Mouse (Mus musculus) limb, embryonic 14.5 days (tissue): Measurements from ENCODE around the gene Gsta2. TPM values are rescaled to one million over a fixed set of nuclear protein-coding genes. Genes with fewer than 3 reads are reported as not detected.
"Not testable (repeated sequence)": the region's sequence is repeated elsewhere in the genome, so short reads cannot be mapped to it uniquely, and the experiment has no call there.

Experiments
- ATAC-seq: fragments of 200-750 bp; cut with Nextera tagmentation; 2 replicates; pipeline ENCODE4 v1.8.0; 2017; ENCODE audit warnings: low read depth, moderate number of reproducible peaks, moderate TSS enrichment; ENCODE audit not compliant: low FRiP score
- DNase-seq: peaks from one replicate; pipeline ENCODE4 v3.0.0-alpha.2; 2015; ENCODE audit warnings: low spot score
- H3K27ac ChIP-seq: fragments of 300-500 bp; sonication (generic); replicated peaks from 2 replicates; pipeline ENCODE4 v1.5.1; 2014; ENCODE audit warnings: low read depth, mild to moderate bottlenecking, low read length, moderate library complexity, mixed read lengths
- H3K27me3 ChIP-seq: fragments of 300-500 bp; sonication (generic); 2 replicates; pipeline ENCODE4 v1.6.1; 2014; ENCODE audit warnings: low read length, mixed read lengths; ENCODE audit not compliant: control insufficient read depth, insufficient read depth
- H3K36me3 ChIP-seq: fragments of 300-500 bp; sonication (generic); 2 replicates; pipeline ENCODE4 v1.6.1; 2014; ENCODE audit warnings: mild to moderate bottlenecking, low read length, moderate library complexity, mixed read lengths; ENCODE audit not compliant: control insufficient read depth, insufficient read depth
- H3K4me1 ChIP-seq: fragments of 300-500 bp; sonication (generic); 2 replicates; pipeline ENCODE4 v1.6.1; 2014; ENCODE audit warnings: antibody characterized with exemption, low read length, mixed read lengths; ENCODE audit not compliant: control insufficient read depth, insufficient read depth
- H3K4me2 ChIP-seq: fragments of 300-500 bp; sonication (generic); replicated peaks from 2 replicates; pipeline ENCODE4 v1.6.1; 2014; ENCODE audit warnings: low read depth, mild to moderate bottlenecking, low read length, moderate library complexity; ENCODE audit not compliant: severe bottlenecking
- H3K4me3 ChIP-seq: fragments of 300-500 bp; sonication (generic); replicated peaks from 2 replicates; pipeline ENCODE4 v1.5.1; 2014; ENCODE audit warnings: low read length
- H3K9ac ChIP-seq: fragments of 300-500 bp; sonication (generic); 2 replicates; pipeline ENCODE4 v1.6.1; 2014; ENCODE audit warnings: mild to moderate bottlenecking, low read depth, low read length, moderate library complexity; ENCODE audit not compliant: severe bottlenecking
- H3K9me3 ChIP-seq: fragments of 300-500 bp; sonication (generic); 2 replicates; pipeline ENCODE4 v1.6.1; 2016; ENCODE audit warnings: low read length; ENCODE audit not compliant: control insufficient read depth
- POLR2A ChIP-seq: fragments of 200-500 bp; IDR thresholded peaks from 2 replicates; pipeline ENCODE4 v1.8.0; 2012; ENCODE audit warnings: inconsistent platforms, mild to moderate bottlenecking, moderate library complexity, borderline replicate concordance; ENCODE audit not compliant: insufficient read depth, insufficient read length; ENCODE audit errors: extremely low read depth
- WGBS: fragments of 180-500 bp; shearing (Covaris S2); extraction: QIAGEN DNeasy Blood & Tissue Kit; methylation state at CpG from one replicate; pipeline ENCODE4 v1.1.7; 2014; 5-methylcytosine and 5-hydroxymethylcytosine counted together
- polyA plus RNA-seq, 2 experiments: library from polyadenylated mRNA; depleted of rRNA in 1 of 2; stranded (reverse) in 1 of 2; unstranded in 1 of 2; fragments of >200 nt; fragmentation: Nextera tagmentation in 1 of 2; extraction: Ambion mirVana in 1 of 2; gene quantifications; 2 replicates each; pipeline versions ENCODE4 v1.2.1 to v1.2.3; 2012 to 2014

The Gsta2 gene
- polyA plus RNA-seq, 2 experiments = 3.0 to 7.8 TPM

DNA sequence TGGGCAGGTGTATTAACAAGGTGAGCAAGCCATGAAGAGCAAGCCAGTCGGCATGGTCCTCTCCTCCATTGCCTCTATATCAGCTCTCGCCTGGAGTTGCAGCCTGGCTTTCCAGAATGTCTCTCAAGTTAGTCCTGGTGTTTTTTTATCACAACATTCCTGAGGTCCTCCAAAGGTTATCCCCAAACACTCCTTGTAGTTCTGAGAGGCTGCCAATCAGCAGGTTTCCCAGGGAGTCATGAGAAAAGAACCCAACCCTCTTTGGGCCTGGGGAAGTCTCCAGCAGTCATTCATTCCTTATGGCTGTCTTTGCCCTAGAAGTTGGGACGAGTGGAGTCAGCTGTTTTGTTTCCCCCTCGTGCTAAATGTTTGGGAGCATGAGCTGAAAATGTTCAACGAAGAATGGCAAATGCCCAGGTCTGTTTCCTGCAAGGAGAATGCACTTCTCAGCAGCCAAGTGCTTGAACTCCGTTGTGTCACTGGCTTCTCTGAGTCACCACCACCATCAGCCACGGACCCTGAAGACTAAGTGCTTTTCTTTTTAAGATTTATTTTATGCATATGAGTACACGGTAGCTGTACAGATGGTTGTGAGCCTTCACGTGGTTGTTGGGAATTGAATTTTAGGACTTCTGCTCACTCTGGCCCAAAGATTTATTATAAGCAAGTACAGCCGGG, 17.4 kb upstream of the Gsta2 start:
- TF ChIP-seq POLR2A = no peak
- ATAC-seq = no peak
- no peak overlapping the region for H3K4me2 ChIP-seq
- peaks cover 4% of the 10 kb centered on the region for H3K4me1 ChIP-seq
- H3K27ac ChIP-seq = no peak overlapping the region
- H3K27me3 ChIP-seq = no peaks in the 10 kb centered on the region
- 81% methylated on average over 10 of the region's 10 CpGs for WGBS
- H3K4me3 ChIP-seq = no peak overlapping the region
- no peak overlapping the region for H3K9ac ChIP-seq
- DNase-seq = no peak
- no peaks in the 10 kb centered on the region for H3K9me3 ChIP-seq
- H3K36me3 ChIP-seq = no peaks in the 10 kb centered on the region

DNA sequence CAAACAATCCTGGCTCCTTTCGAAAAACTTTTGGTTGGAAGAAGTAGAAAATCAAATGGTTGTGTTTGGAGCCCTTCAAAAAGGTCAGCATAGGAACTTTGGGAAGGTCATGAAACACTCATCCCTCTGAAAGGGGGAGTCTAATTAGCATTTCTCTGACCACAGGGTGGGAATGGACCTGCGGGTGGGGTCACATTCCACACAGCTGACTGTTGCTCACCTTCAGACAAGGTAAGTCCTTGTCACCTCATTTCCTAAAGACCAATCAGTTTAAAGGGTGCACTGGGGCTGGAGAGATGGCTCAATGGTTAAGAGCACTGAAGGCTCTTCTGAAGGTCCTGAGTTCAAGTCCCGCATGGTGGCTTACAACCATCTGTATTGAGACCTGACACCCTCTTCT, 15.9 kb upstream of the Gsta2 start:
- H3K4me2 ChIP-seq = no peak overlapping the region
- no peak for ATAC-seq
- H3K4me1 ChIP-seq = no peaks in the 10 kb centered on the region
- TF ChIP-seq POLR2A = no peak
- H3K27ac ChIP-seq = no peak overlapping the region
- H3K36me3 ChIP-seq = no peaks in the 10 kb centered on the region
- WGBS = 94% methylated on average over 3 of the region's 3 CpGs
- no peaks in the 10 kb centered on the region for H3K9me3 ChIP-seq
- H3K4me3 ChIP-seq = no peak overlapping the region
- H3K9ac ChIP-seq = no peak overlapping the region
- no peaks in the 10 kb centered on the region for H3K27me3 ChIP-seq
- no peak for DNase-seq

DNA sequence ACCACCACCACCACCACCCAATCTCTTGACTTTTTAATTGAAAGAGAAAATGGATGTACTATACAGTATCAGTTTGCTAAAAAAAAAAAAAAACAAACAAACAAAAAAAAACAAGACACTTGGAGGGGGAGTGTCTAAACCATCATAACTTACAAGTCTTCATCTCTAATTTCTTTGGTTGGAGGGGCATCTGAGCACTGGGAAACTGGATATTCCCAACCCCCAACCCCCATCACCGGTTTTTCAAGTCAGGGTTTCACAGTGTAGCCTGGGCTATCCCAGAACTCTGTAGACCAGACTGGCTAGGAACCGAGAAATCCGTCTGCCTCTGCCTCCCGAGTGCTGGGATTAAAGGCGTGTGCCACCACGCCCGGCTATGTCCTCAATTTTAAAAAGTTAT, 14.2 kb upstream of the Gsta2 start:
- Histone ChIP-seq H3K4me1 (no peaks in the 10 kb centered on the region), H3K27me3 (no peaks in the 10 kb centered on the region), H3K4me2 (no peak overlapping the region), H3K27ac (no peak overlapping the region), H3K9me3 (no peaks in the 10 kb centered on the region), H3K9ac (no peak overlapping the region), H3K4me3 (no peak overlapping the region), H3K36me3 (no peaks in the 10 kb centered on the region)
- ATAC-seq = no peak
- WGBS = 88% methylated on average over 7 of the region's 7 CpGs
- no peak for DNase-seq
- TF ChIP-seq POLR2A = no peak

DNA sequence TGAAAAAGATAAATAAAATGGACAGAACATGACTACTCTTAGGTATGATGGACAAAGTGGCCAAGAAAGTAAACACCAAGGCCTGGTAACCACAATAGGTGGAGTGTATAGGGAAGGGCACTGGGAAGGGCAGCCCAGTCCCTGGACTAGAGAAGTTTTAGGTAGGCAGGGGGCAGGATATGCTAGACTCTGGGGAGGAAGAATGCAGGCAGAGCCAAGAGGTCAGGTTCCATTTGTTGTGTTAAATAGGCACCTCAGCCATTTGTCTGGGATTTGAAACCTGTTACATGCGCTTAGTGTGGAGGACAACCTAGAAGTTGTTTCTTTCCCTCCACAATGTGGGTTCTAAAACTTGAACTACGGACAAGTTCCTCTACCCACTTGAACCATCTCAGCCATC, 13.8 kb upstream of the Gsta2 start:
- DNase-seq = no peak
- H3K4me3 ChIP-seq = no peak overlapping the region
- TF ChIP-seq POLR2A = no peak
- no peak overlapping the region for H3K9ac ChIP-seq
- no peak overlapping the region for H3K4me2 ChIP-seq
- no peak overlapping the region for H3K27ac ChIP-seq
- WGBS = 91% methylated on average over 2 of the region's 2 CpGs
- H3K9me3 ChIP-seq = no peaks in the 10 kb centered on the region
- ATAC-seq = no peak
- H3K27me3 ChIP-seq = no peaks in the 10 kb centered on the region
- H3K36me3 ChIP-seq = no peaks in the 10 kb centered on the region
- H3K4me1 ChIP-seq = no peaks in the 10 kb centered on the region

DNA sequence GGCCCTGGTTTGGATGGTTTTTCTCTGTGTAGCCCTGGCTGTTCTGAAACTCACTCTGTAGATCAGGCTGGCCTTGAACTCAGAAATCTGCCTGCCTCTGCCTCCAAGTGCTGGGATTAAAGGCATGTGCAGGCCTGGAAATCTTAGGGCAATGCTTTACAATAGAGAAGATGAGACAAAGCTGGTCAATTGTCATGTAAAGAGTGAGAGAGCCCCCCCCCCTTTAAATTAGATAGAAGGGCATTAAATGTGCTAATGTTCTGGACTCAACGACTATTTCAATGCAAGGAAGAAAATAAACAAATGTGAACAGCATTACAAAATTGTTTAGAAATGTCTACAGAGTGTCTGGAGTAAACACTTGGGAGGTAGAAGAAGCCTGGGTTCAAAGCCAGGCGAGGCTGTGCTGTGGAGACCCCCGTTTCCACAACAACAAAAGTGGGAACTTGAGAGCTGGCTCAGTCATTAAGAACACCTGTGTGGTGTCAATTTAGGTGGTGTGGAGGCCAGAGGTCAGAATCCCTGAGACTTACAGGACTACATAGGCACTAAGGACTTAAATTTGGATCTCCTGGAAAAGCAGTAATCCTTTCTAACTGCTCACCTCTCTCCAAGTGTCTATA, 13.2 kb upstream of the Gsta2 start:
- Histone ChIP-seq H3K27me3 (no peaks in the 10 kb centered on the region), H3K4me3 (no peak overlapping the region), H3K36me3 (no peaks in the 10 kb centered on the region), H3K27ac (no peak overlapping the region), H3K4me1 (no peaks in the 10 kb centered on the region), H3K9me3 (no peaks in the 10 kb centered on the region), H3K4me2 (no peak overlapping the region), H3K9ac (no peak overlapping the region)
- TF ChIP-seq POLR2A = no peak
- ATAC-seq = no peak
- no peak for DNase-seq
- WGBS = 56% methylated on average over 3 of the region's 3 CpGs

DNA sequence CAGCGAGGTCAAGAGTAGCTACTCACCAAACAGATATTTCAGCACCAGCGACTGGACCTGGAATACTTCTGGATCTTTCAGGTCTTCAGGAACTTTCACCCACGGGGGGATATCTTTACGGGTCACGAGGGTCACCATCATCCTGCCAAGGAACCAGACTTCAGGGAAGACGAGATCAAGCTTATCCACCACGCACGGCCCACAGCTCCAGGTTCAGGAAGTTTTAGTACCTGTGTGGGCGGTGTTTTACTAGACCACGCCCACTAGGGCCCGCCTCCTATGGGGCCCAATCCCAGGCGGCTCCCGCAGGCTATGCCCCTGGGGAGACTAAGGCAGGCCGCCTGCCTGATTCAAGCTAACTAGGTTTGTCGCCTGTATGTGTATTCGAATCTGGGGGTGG, 12.4 kb upstream of the Gsta2 start, which contains the start of gene Dppa5a:
Gene Dppa5a, minus strand, starts transcription at position 219 of the 400 bp plus-strand sequence.
- ATAC-seq, H3K4me3 ChIP-seq, DNase-seq, H3K4me1 ChIP-seq, H3K9ac ChIP-seq, H3K9me3 ChIP-seq, H3K4me2 ChIP-seq, H3K27ac ChIP-seq, H3K36me3 ChIP-seq, H3K27me3 ChIP-seq: not testable (repeated sequence)
- WGBS = 90% methylated on average over 16 of the region's 16 CpGs
